Mouse (Mus musculus): ENCODE results near the gene Ifih1.

DNA sequence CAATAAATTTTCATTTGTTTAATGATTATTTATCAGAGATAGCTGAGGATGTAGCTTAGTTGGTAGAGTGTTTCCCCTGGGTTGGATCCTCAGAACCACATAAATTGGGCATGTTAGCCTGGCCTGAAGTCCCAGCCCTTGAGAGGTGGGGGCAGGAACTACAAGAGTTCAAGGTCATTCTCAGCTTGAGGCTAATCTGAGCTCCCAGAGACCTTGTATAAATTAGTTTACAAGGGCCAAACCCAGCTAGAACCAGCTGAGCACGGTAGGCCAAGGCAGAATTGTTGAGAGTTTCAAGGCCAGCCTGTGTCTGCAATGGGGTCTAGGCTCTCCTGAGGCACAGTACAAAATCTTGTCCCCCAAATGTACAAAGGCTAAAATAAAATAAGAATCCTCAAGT, 19.5 kb upstream of the Ifih1 start:
- TF ChIP-seq CTCF (IDR thresholded peaks at IDR 0.05; ENCODE audit: borderline replicate concordance, insufficient read depth, low read depth, low read length) (no peak), POLR2A (IDR thresholded peaks at IDR 0.05; ENCODE audit: borderline replicate concordance, insufficient read depth, low read length) (no peak)

All from cerebellum, adult 2 months (tissue).